Mouse (Mus musculus): ENCODE measurements around the gene Rfc2.
A peak's percentile ranks its signal among the peaks of the same experiment; 100 is the strongest.

Rfc2 gene

GRCm38 (mm10) chr5:134565696-134566095 is 15.5 kb upstream of the Rfc2 start:
- no peak for DNase-seq (ENCODE audit: low read depth, low spot score)

GRCm38 (mm10) chr5:134567445-134567844 is 13.7 kb upstream of the Rfc2 start:
- DNase-seq (ENCODE audit: low read depth, low spot score), result no peak

- DNase-seq (ENCODE audit: low read depth, low spot score), result no peak
Observed at GRCm38 (mm10) chr5:134568030-134568429, 13.1 kb upstream of the Rfc2 start.

GRCm38 (mm10) chr5:134568964-134569491 is 12.1 kb upstream of the Rfc2 start:
- DNase-seq (ENCODE audit: low read depth, low spot score), result no peak

- DNase-seq (ENCODE audit: low read depth, low spot score), result peak; percentile 71
Observed at GRCm38 (mm10) chr5:134571730-134572507, 9.2 kb upstream of the Rfc2 start.

GRCm38 (mm10) chr5:134572508-134573214 is 8.5 kb upstream of the Rfc2 start:
- no peak for DNase-seq (ENCODE audit: low read depth, low spot score)

GRCm38 (mm10) chr5:134575833-134576232 is 5.3 kb upstream of the Rfc2 start:
- DNase-seq (ENCODE audit: low read depth, low spot score), result no peak

GRCm38 (mm10) chr5:134576517-134577220 is 4.5 kb upstream of the Rfc2 start:
- no peak for DNase-seq (ENCODE audit: low read depth, low spot score)

GRCm38 (mm10) chr5:134577534-134577933 is 3.6 kb upstream of the Rfc2 start:
- no peak for DNase-seq (ENCODE audit: low read depth, low spot score)

- no peak for DNase-seq (ENCODE audit: low read depth, low spot score)
Observed at GRCm38 (mm10) chr5:134579135-134579534, 2.0 kb upstream of the Rfc2 start.

GRCm38 (mm10) chr5:134582221-134582907 is 1.2 kb downstream of the Rfc2 start:
- DNase-seq (ENCODE audit: low read depth, low spot score), result peak; percentile 98

GRCm38 (mm10) chr5:134583006-134583883 is 2.1 kb downstream of the Rfc2 start:
- no peak for DNase-seq (ENCODE audit: low read depth, low spot score)

GRCm38 (mm10) chr5:134583884-134584213 is 2.7 kb downstream of the Rfc2 start:
- DNase-seq (ENCODE audit: low read depth, low spot score), result no peak

- no peak for DNase-seq (ENCODE audit: low read depth, low spot score)
Observed at GRCm38 (mm10) chr5:134584798-134585197, 3.6 kb downstream of the Rfc2 start.

GRCm38 (mm10) chr5:134589900-134590299 is 8.7 kb downstream of the Rfc2 start:
- DNase-seq (ENCODE audit: low read depth, low spot score), result no peak

- DNase-seq (ENCODE audit: low read depth, low spot score), result no peak
Observed at GRCm38 (mm10) chr5:134592026-134592581, 10.9 kb downstream of the Rfc2 start.

- no peak for DNase-seq (ENCODE audit: low read depth, low spot score)
Observed at GRCm38 (mm10) chr5:134593093-134593492, 11.9 kb downstream of the Rfc2 start.

- DNase-seq (ENCODE audit: low read depth, low spot score), result no peak
Observed at GRCm38 (mm10) chr5:134597711-134598110, 16.5 kb downstream of the Rfc2 start.

GRCm38 (mm10) chr5:134604376-134604775 is 23.2 kb downstream of the Rfc2 start:
- no peak for DNase-seq (ENCODE audit: low read depth, low spot score)

- no peak for DNase-seq (ENCODE audit: low read depth, low spot score)
Observed at GRCm38 (mm10) chr5:134606314-134606713, 25.1 kb downstream of the Rfc2 start.

Data from mesoderm, embryonic 11.5 days (tissue).